In the genomic region with DNA sequence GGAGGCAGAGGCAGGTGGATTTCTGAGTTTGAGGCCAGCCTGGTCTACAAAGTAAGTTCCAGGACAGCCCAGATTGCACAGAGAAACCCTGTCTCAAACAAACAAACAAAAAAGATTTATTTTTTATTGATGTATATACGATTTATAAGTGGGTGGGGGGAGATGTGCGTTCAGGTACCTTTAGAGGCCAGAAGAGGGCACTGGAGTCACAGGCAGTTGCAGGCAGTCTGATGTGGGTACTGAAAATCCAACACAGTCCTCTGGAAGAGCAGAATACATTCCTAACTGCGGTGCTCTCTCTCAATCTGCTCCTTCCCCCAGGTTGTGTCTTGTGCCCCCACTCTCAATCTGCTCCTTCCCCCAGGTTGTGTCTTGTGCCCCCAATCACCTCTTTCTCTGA, we compare ENCODE assay signal across 14 mouse cellular contexts. TPM values are rescaled to one million over a fixed set of nuclear protein-coding genes. Genes with fewer than 3 reads are reported as not detected.
DNase-seq lines count a peak whose midpoint lies in the region; ATAC-seq and TF ChIP-seq lines count a peak whose summit lies in the region.
"Had no signal": no experiment of that assay in that cellular context is flagged by ENCODE, and none has a peak within 500 bp of the region (broad histone marks: within the 10 kb centered on the region; RNA-seq: fewer than 3 reads in every experiment).

No protein-coding gene starts in this region.

- no peak overlapping the region for H3K27ac ChIP-seq in heart, adult 2 months
- no peak overlapping the region for H3K27ac ChIP-seq in lung, embryonic 14.5 days (ENCODE audit: low read depth)
- no peak overlapping the region for H3K27ac ChIP-seq in bone marrow, adult 2 months (ENCODE audit: control insufficient read depth, insufficient read depth, low read depth, low read length, poor library complexity)
- H3K27ac ChIP-seq in heart, embryonic 12.5 days (ENCODE audit: poor library complexity, severe bottlenecking) = no peak overlapping the region
- no peak overlapping the region for H3K27ac ChIP-seq in forebrain, embryonic 16.5 days (ENCODE audit: low read length)
- H3K27ac ChIP-seq: heart, embryonic 10.5 days; hindbrain, embryonic 10.5 days; liver, embryonic 15.5 days had no signal

- 77% methylated on average over 3 of the region's 3 CpGs for WGBS in heart, adult 2 months
- WGBS in lung, embryonic 14.5 days = 51% methylated on average over 3 of the region's 3 CpGs
- 80% methylated on average over 3 of the region's 3 CpGs for WGBS in bone marrow, adult 2 months
- 54% methylated on average over 3 of the region's 3 CpGs for WGBS in heart, embryonic 12.5 days
- 63% methylated on average over 3 of the region's 3 CpGs for WGBS in forebrain, embryonic 16.5 days

- TF ChIP-seq CTCF in heart, adult 2 months (IDR thresholded peaks at IDR 0.05) = peak; percentile 54
- TF ChIP-seq CTCF in lung, embryonic 14.5 days (IDR thresholded peaks at IDR 0.05; ENCODE audit: low read depth) = peak; percentile 38
- TF ChIP-seq CTCF in bone marrow, adult 2 months (IDR thresholded peaks at IDR 0.05; ENCODE audit: control insufficient read depth, insufficient read depth, low read length) = peak; percentile 71

- intact Hi-C loops in heart, adult 2 months (cut with DNase I) = no loop called here
- intact Hi-C loops in heart, postnatal 10 days (cut with DNase I) = no loop called here

- TF ChIP-seq POLR2A in heart, adult 2 months (IDR thresholded peaks at IDR 0.05; ENCODE audit: insufficient read depth, low read depth, low read length) = no peak
- TF ChIP-seq POLR2A in bone marrow, adult 2 months (IDR thresholded peaks at IDR 0.05; ENCODE audit: borderline replicate concordance, control insufficient read depth, low read depth, low read length) = no peak

- no peaks in the 10 kb centered on the region for H3K79me2 ChIP-seq in heart, adult 2 months (replicated peaks; ENCODE audit: control insufficient read depth, insufficient read depth, low read length)

- no peaks in the 10 kb centered on the region for H3K9me3 ChIP-seq in lung, embryonic 14.5 days (ENCODE audit: low read depth, low read length)
- H3K9me3 ChIP-seq in heart, embryonic 12.5 days (replicated peaks) = no peaks in the 10 kb centered on the region
- no peaks in the 10 kb centered on the region for H3K9me3 ChIP-seq in forebrain, embryonic 16.5 days (ENCODE audit: control insufficient read depth, low read length)
- H3K9me3 ChIP-seq: heart, embryonic 10.5 days; hindbrain, embryonic 10.5 days; liver, embryonic 15.5 days had no signal

- no peaks in the 10 kb centered on the region for H3K27me3 ChIP-seq in heart, adult 2 months (ENCODE audit: control insufficient read depth, insufficient read depth, low read length)
- no peaks in the 10 kb centered on the region; the same call in 1 of the 2 replicates for H3K27me3 ChIP-seq in lung, embryonic 14.5 days (ENCODE audit: insufficient read depth, low read length)
- no peaks in the 10 kb centered on the region for H3K27me3 ChIP-seq in heart, embryonic 12.5 days (replicated peaks)
- H3K27me3 ChIP-seq in forebrain, embryonic 16.5 days (replicated peaks; ENCODE audit: control insufficient read depth, insufficient read depth, low read length) = peaks cover 11% of the 10 kb centered on the region

- DNase-seq in heart, adult 2 months = no peak
- DNase-seq in heart, postnatal 10 days = no peak
- DNase-seq in lung, embryonic 14.5 days = no peak
- DNase-seq in lung, adult 18-20 months = no peak
- DNase-seq in thymus, postnatal 14 days = peak; percentile 40
- DNase-seq: cerebellum, postnatal 25 days; right cerebral cortex, postnatal 4 days had no signal

- TF ChIP-seq EP300 in heart, adult 2 months (IDR thresholded peaks at IDR 0.05; ENCODE audit: insufficient read depth, low read depth, low read length) = no peak

- no peak overlapping the region for H3K9ac ChIP-seq in heart, adult 2 months (ENCODE audit: low read depth, low read length)
- no peak overlapping the region for H3K9ac ChIP-seq in lung, embryonic 14.5 days
- H3K9ac ChIP-seq in heart, embryonic 12.5 days = no peak overlapping the region
- H3K9ac ChIP-seq in forebrain, embryonic 16.5 days (replicated peaks; ENCODE audit: low read depth, low read length) = no peak overlapping the region
- H3K9ac ChIP-seq: liver, embryonic 15.5 days had no signal

- H3K36me3 ChIP-seq in heart, adult 2 months (ENCODE audit: control insufficient read depth, insufficient read depth, low read length) = no peaks in the 10 kb centered on the region
- H3K36me3 ChIP-seq in lung, embryonic 14.5 days (ENCODE audit: insufficient read depth) = no peaks in the 10 kb centered on the region
- H3K36me3 ChIP-seq in heart, embryonic 12.5 days = no peaks in the 10 kb centered on the region
- no peaks in the 10 kb centered on the region for H3K36me3 ChIP-seq in forebrain, embryonic 16.5 days (ENCODE audit: control insufficient read depth, insufficient read depth)
- H3K36me3 ChIP-seq: heart, embryonic 10.5 days; hindbrain, embryonic 10.5 days; liver, embryonic 15.5 days had no signal

- H3K4me1 ChIP-seq in heart, adult 2 months (ENCODE audit: control insufficient read depth, insufficient read depth, low read length) = peaks cover 2% of the 10 kb centered on the region
- peaks cover 2% of the 10 kb centered on the region; the same call in 1 of the 2 replicates for H3K4me1 ChIP-seq in lung, embryonic 14.5 days (ENCODE audit: insufficient read depth)
- H3K4me1 ChIP-seq in bone marrow, adult 2 months (ENCODE audit: control insufficient read depth, insufficient read depth, low read length) = no peaks in the 10 kb centered on the region; the same call in 1 of the 2 replicates
- H3K4me1 ChIP-seq in heart, embryonic 12.5 days (replicated peaks) = peaks cover 11% of the 10 kb centered on the region
- peaks cover 4% of the 10 kb centered on the region for H3K4me1 ChIP-seq in forebrain, embryonic 16.5 days (replicated peaks; ENCODE audit: control insufficient read depth, insufficient read depth, low read length)

- ATAC-seq in lung, embryonic 14.5 days (ENCODE audit: insufficient read depth) = no peak
- ATAC-seq in heart, embryonic 12.5 days (ENCODE audit: insufficient number of reproducible peaks, low FRiP score) = no peak
- no peak for ATAC-seq in forebrain, embryonic 16.5 days

- H3K4me3 ChIP-seq in heart, adult 2 months = no peak overlapping the region
- no peak overlapping the region for H3K4me3 ChIP-seq in lung, embryonic 14.5 days (ENCODE audit: low read depth, low read length)
- no peak overlapping the region for H3K4me3 ChIP-seq in bone marrow, adult 2 months (replicated peaks; ENCODE audit: control insufficient read depth, low read depth, low read length)
- no peak overlapping the region for H3K4me3 ChIP-seq in heart, embryonic 12.5 days
- no peak overlapping the region for H3K4me3 ChIP-seq in forebrain, embryonic 16.5 days (replicated peaks; ENCODE audit: low read length)
- H3K4me3 ChIP-seq: heart, embryonic 10.5 days; hindbrain, embryonic 10.5 days; liver, embryonic 15.5 days had no signal

- no peak overlapping the region for H3K4me2 ChIP-seq in lung, embryonic 14.5 days
- H3K4me2 ChIP-seq in heart, embryonic 12.5 days = no peak overlapping the region
- H3K4me2 ChIP-seq in forebrain, embryonic 16.5 days (ENCODE audit: low read length) = no peak overlapping the region
- H3K4me2 ChIP-seq: liver, embryonic 15.5 days; midbrain, embryonic 11.5 days had no signal

RNA-seq across cellular contexts. Expression of gene Cavin1, which starts 14.9 kb away (rescaled TPM):
- 100 to 1,000 TPM; 219 to 225 TPM for total RNA-seq in heart, adult 2 months (2021)
- 114 and 135 TPM in 2 replicates for polyA plus RNA-seq in heart, adult 2 months (2012; rRNA removed)
- 100 to 1,000 TPM; 462 to 471 TPM for total RNA-seq in heart, postnatal 10 days (2021)
- 137 and 143 TPM in 2 replicates for polyA plus RNA-seq in lung, embryonic 14.5 days (2014; fragmentation: Nextera tagmentation; extraction: Ambion mirVana)
- polyA plus RNA-seq in bone marrow, adult 2 months (2011; ENCODE audit: insufficient read depth, insufficient read length, low replicate concordance, missing spikeins) = 54.2 and 71.2 TPM in 2 replicates
- polyA plus RNA-seq in heart, embryonic 12.5 days (2016; fragmentation: Nextera tagmentation; extraction: Ambion mirVana) = 342 and 348 TPM in 2 replicates
- 33.6 and 45.4 TPM in 2 replicates for polyA plus RNA-seq in forebrain, embryonic 16.5 days (2015; fragmentation: Nextera tagmentation; extraction: Ambion mirVana)

RNA-seq across cellular contexts. Expression of gene Atp6v0a1, which starts 23.6 kb away (rescaled TPM):
- total RNA-seq in heart, adult 2 months (2021) = 10 to 100 TPM; 89.6 to 92.6 TPM
- polyA plus RNA-seq in heart, adult 2 months (2012; rRNA removed) = 77.4 and 85.9 TPM in 2 replicates
- 10 to 100 TPM; 89.6 to 93.8 TPM for total RNA-seq in heart, postnatal 10 days (2021)
- 32.8 and 38.0 TPM in 2 replicates for polyA plus RNA-seq in lung, embryonic 14.5 days (2014; fragmentation: Nextera tagmentation; extraction: Ambion mirVana)
- polyA plus RNA-seq in bone marrow, adult 2 months (2011; ENCODE audit: insufficient read depth, insufficient read length, low replicate concordance, missing spikeins) = 44.9 and 61.5 TPM in 2 replicates
- polyA plus RNA-seq in heart, embryonic 12.5 days (2016; fragmentation: Nextera tagmentation; extraction: Ambion mirVana) = 70.0 and 71.4 TPM in 2 replicates
- polyA plus RNA-seq in forebrain, embryonic 16.5 days (2015; fragmentation: Nextera tagmentation; extraction: Ambion mirVana) = 90.6 and 111 TPM in 2 replicates

RNA-seq across cellular contexts. Expression of gene Stat3, which starts 46.3 kb away (rescaled TPM):
- 10 to 100 TPM; 93.0 to 94.7 TPM for total RNA-seq in heart, adult 2 months (2021)
- polyA plus RNA-seq in heart, adult 2 months (2012; rRNA removed) = 85.8 and 134 TPM in 2 replicates
- 100 to 1,000 TPM; 110 to 117 TPM for total RNA-seq in heart, postnatal 10 days (2021)
- polyA plus RNA-seq in lung, embryonic 14.5 days (2014; fragmentation: Nextera tagmentation; extraction: Ambion mirVana) = 33.8 and 36.5 TPM in 2 replicates
- 21.4 and 60.0 TPM in 2 replicates for polyA plus RNA-seq in bone marrow, adult 2 months (2011; ENCODE audit: insufficient read depth, insufficient read length, low replicate concordance, missing spikeins)
- 60.0 and 63.2 TPM in 2 replicates for polyA plus RNA-seq in heart, embryonic 12.5 days (2016; fragmentation: Nextera tagmentation; extraction: Ambion mirVana)
- polyA plus RNA-seq in forebrain, embryonic 16.5 days (2015; fragmentation: Nextera tagmentation; extraction: Ambion mirVana) = 30.6 and 31.5 TPM in 2 replicates
